Mouse (Mus musculus) ovary, postnatal 14 days (tissue): ENCODE data around the gene Hsd3b7.
"Not testable (repeated sequence)": the region's sequence is repeated elsewhere in the genome, so short reads cannot be mapped to it uniquely, and the experiment has no call there.

Experiments
- DNase-seq: peaks from one replicate; pipeline ENCODE4 v3.0.0; 2022; ENCODE audit warnings: low spot score

Hsd3b7 gene

GRCm38 (mm10) chr7:127817053-127817452, 16.6 kb downstream of the Hsd3b7 start:
- no peak for DNase-seq

GRCm38 (mm10) chr7:127817776-127818175, 17.4 kb downstream of the Hsd3b7 start:
- no peak for DNase-seq

GRCm38 (mm10) chr7:127820836-127821509, 20.6 kb downstream of the Hsd3b7 start:
- no peak for DNase-seq

- DNase-seq, result no peak
Observed at GRCm38 (mm10) chr7:127822494-127822893, 22.1 kb downstream of the Hsd3b7 start.

- DNase-seq, result no peak
Observed at GRCm38 (mm10) chr7:127823236-127824171, 23.1 kb downstream of the Hsd3b7 start.

- DNase-seq, result no peak
Observed at GRCm38 (mm10) chr7:127824176-127824871, 23.9 kb downstream of the Hsd3b7 start, which contains the start of the genes Stx4a and Stx1b. Gene Stx4a, plus strand, starts transcription at chr7:127824294. Gene Stx1b, minus strand, starts transcription at chr7:127824549.

GRCm38 (mm10) chr7:127835550-127835949, 35.1 kb downstream of the Hsd3b7 start:
- DNase-seq, result no peak

- DNase-seq, result no peak
Observed at GRCm38 (mm10) chr7:127837473-127837872, 37.1 kb downstream of the Hsd3b7 start.

GRCm38 (mm10) chr7:127837878-127838277, 37.5 kb downstream of the Hsd3b7 start:
- DNase-seq, result not testable (repeated sequence)

- DNase-seq, result not testable (repeated sequence)
Observed at GRCm38 (mm10) chr7:127840031-127840430, 39.6 kb downstream of the Hsd3b7 start.

GRCm38 (mm10) chr7:127840886-127841285, 40.5 kb downstream of the Hsd3b7 start:
- DNase-seq, result peak; percentile 50

- peak; percentile 83 for DNase-seq
Observed at GRCm38 (mm10) chr7:127841340-127842000, 41.1 kb downstream of the Hsd3b7 start.

GRCm38 (mm10) chr7:127842001-127842718, 41.8 kb downstream of the Hsd3b7 start:
- DNase-seq, result peak; percentile 56

GRCm38 (mm10) chr7:127849973-127850875, 49.8 kb downstream of the Hsd3b7 start:
- DNase-seq, result no peak

GRCm38 (mm10) chr7:127850906-127851305, 50.5 kb downstream of the Hsd3b7 start:
- DNase-seq, result no peak
